In genomic region chrX:74425195-74425594, GRCm38 (mm10) we compare ENCODE assay signal across 8 mouse cellular contexts. TPM values are rescaled to one million over a fixed set of nuclear protein-coding genes. Genes with fewer than 3 reads are reported as not detected.
DNase-seq lines count a peak whose midpoint lies in the region; ATAC-seq and TF ChIP-seq lines count a peak whose summit lies in the region.
"Had no signal": no experiment of that assay in that cellular context is flagged by ENCODE, and none has a peak within 500 bp of the region (broad histone marks: within the 10 kb centered on the region; RNA-seq: fewer than 3 reads in every experiment).

No protein-coding gene starts in this region.

- no peak for TF ChIP-seq POLR2A in bone marrow, adult 2 months (IDR thresholded peaks at IDR 0.05; ENCODE audit: borderline replicate concordance, control insufficient read depth, low read depth, low read length)

- peak overlapping the region; percentile 72; the same call in 1 of the 2 replicates for H3K27ac ChIP-seq in bone marrow, adult 2 months (ENCODE audit: control insufficient read depth, insufficient read depth, low read depth, low read length, poor library complexity)
- no peak overlapping the region for H3K27ac ChIP-seq in forebrain, embryonic 12.5 days
- H3K27ac ChIP-seq: embryonic facial prominence, embryonic 13.5 days had no signal

- H3K27me3 ChIP-seq in megakaryocyte, embryonic 14.5 days (replicated peaks) = peaks cover 18% of the 10 kb centered on the region
- H3K27me3 ChIP-seq in forebrain, embryonic 12.5 days = no peaks in the 10 kb centered on the region
- H3K27me3 ChIP-seq: embryonic facial prominence, embryonic 13.5 days had no signal

- peaks cover 3% of the 10 kb centered on the region; the same call in 1 of the 2 replicates for H3K4me1 ChIP-seq in bone marrow, adult 2 months (ENCODE audit: control insufficient read depth, insufficient read depth, low read length)
- H3K4me1 ChIP-seq in megakaryocyte, embryonic 14.5 days = peaks cover 52% of the 10 kb centered on the region
- H3K4me1 ChIP-seq in forebrain, embryonic 12.5 days = peaks cover 1% of the 10 kb centered on the region; the same call in 1 of the 2 replicates

- H3K9me3 ChIP-seq in megakaryocyte, embryonic 14.5 days = 0 out of 2 replicates have a peak, but pooled peaks cover 7% of the 10 kb centered on the region
- H3K9me3 ChIP-seq in forebrain, embryonic 12.5 days = no peaks in the 10 kb centered on the region
- H3K9me3 ChIP-seq: embryonic facial prominence, embryonic 13.5 days had no signal

- DNase-seq in NIH3T3 (ENCODE audit: low read depth) = peak; percentile 70
- DNase-seq in kidney, adult 8-10 months = peak; percentile 28 to 32
- DNase-seq in cerebellum, postnatal 36 days = no peak
- no peak for DNase-seq in layer of hippocampus, adult 9-10 months (ENCODE audit: low spot score)

- no peak overlapping the region for H3K4me2 ChIP-seq in forebrain, embryonic 12.5 days
- H3K4me2 ChIP-seq: embryonic facial prominence, embryonic 13.5 days had no signal

- H3K9ac ChIP-seq in forebrain, embryonic 12.5 days = no peak overlapping the region
- H3K9ac ChIP-seq: embryonic facial prominence, embryonic 13.5 days had no signal

- ATAC-seq in forebrain, embryonic 12.5 days (ENCODE audit: low FRiP score) = no peak

- H3K4me3 ChIP-seq in bone marrow, adult 2 months (replicated peaks; ENCODE audit: control insufficient read depth, low read depth, low read length) = peak overlapping the region; percentile 37
- H3K4me3 ChIP-seq in megakaryocyte, embryonic 14.5 days (replicated peaks) = peak overlapping the region; percentile 88
- H3K4me3 ChIP-seq in forebrain, embryonic 12.5 days (replicated peaks) = no peak overlapping the region
- H3K4me3 ChIP-seq: embryonic facial prominence, embryonic 13.5 days had no signal

- WGBS in bone marrow, adult 2 months = 22% methylated on average over 4 of the region's 4 CpGs
- WGBS in forebrain, embryonic 12.5 days = 94% methylated on average over 4 of the region's 4 CpGs

- H3K36me3 ChIP-seq in megakaryocyte, embryonic 14.5 days (replicated peaks; ENCODE audit: low read length) = peaks cover 34% of the 10 kb centered on the region
- no peaks in the 10 kb centered on the region; the same call in 1 of the 2 replicates for H3K36me3 ChIP-seq in forebrain, embryonic 12.5 days (replicated peaks)
- H3K36me3 ChIP-seq: embryonic facial prominence, embryonic 13.5 days had no signal

- no peak for TF ChIP-seq CTCF in bone marrow, adult 2 months (IDR thresholded peaks at IDR 0.05; ENCODE audit: control insufficient read depth, insufficient read depth, low read length)

RNA-seq across cellular contexts. Expression of gene G6pdx, which starts 3.8 kb away (rescaled TPM):
- 20.9 and 33.4 TPM in 2 replicates for polyA plus RNA-seq in bone marrow, adult 2 months (2011; ENCODE audit: insufficient read depth, insufficient read length, low replicate concordance, missing spikeins)
- 5.2 and 16.4 TPM in 2 replicates for polyA plus RNA-seq in megakaryocyte, embryonic 14.5 days (2012; ENCODE audit: insufficient read depth, low replicate concordance)
- 51.0 and 51.6 TPM in 2 replicates for polyA plus RNA-seq in forebrain, embryonic 12.5 days (2016; fragmentation: Nextera tagmentation; extraction: Ambion mirVana)

RNA-seq across cellular contexts. Expression of gene Ikbkg, which starts 32.1 kb away (rescaled TPM):
- 11.6 and 11.7 TPM in 2 replicates for polyA plus RNA-seq in bone marrow, adult 2 months (2011; ENCODE audit: insufficient read depth, insufficient read length, low replicate concordance, missing spikeins)
- polyA plus RNA-seq in megakaryocyte, embryonic 14.5 days (2012; ENCODE audit: insufficient read depth, low replicate concordance) = 16.4 and 19.2 TPM in 2 replicates
- polyA plus RNA-seq in forebrain, embryonic 12.5 days (2016; fragmentation: Nextera tagmentation; extraction: Ambion mirVana) = 23.7 and 26.1 TPM in 2 replicates

RNA-seq across cellular contexts. Expression of gene Fam3a, which starts 32.1 kb away (rescaled TPM):
- polyA plus RNA-seq in bone marrow, adult 2 months (2011; ENCODE audit: insufficient read depth, insufficient read length, low replicate concordance, missing spikeins) = 3.6 and 9.1 TPM in 2 replicates
- polyA plus RNA-seq in megakaryocyte, embryonic 14.5 days (2012; ENCODE audit: insufficient read depth, low replicate concordance) = 4.0 and 8.8 TPM in 2 replicates
- 29.1 and 34.0 TPM in 2 replicates for polyA plus RNA-seq in forebrain, embryonic 12.5 days (2016; fragmentation: Nextera tagmentation; extraction: Ambion mirVana)

RNA-seq across cellular contexts. Expression of gene Slc10a3, which starts 52.0 kb away (rescaled TPM):
- 2.7 TPM in 2 replicates for polyA plus RNA-seq in bone marrow, adult 2 months (2011; ENCODE audit: insufficient read depth, insufficient read length, low replicate concordance, missing spikeins)
- polyA plus RNA-seq in megakaryocyte, embryonic 14.5 days (2012; ENCODE audit: insufficient read depth, low replicate concordance) = 1.9 and 3.3 TPM in 2 replicates
- polyA plus RNA-seq in forebrain, embryonic 12.5 days (2016; fragmentation: Nextera tagmentation; extraction: Ambion mirVana) = 8.3 and 8.8 TPM in 2 replicates

RNA-seq across cellular contexts. Expression of gene Ubl4a, which starts 52.2 kb away (rescaled TPM):
- polyA plus RNA-seq in bone marrow, adult 2 months (2011; ENCODE audit: insufficient read depth, insufficient read length, low replicate concordance, missing spikeins) = 27.2 and 35.6 TPM in 2 replicates
- polyA plus RNA-seq in megakaryocyte, embryonic 14.5 days (2012; ENCODE audit: insufficient read depth, low replicate concordance) = 21.1 TPM in 1 of 2 replicates, not detected in the other
- polyA plus RNA-seq in forebrain, embryonic 12.5 days (2016; fragmentation: Nextera tagmentation; extraction: Ambion mirVana) = 68.2 and 68.5 TPM in 2 replicates

Comparison
In these comparisons a context has a peak if more than half of its experiments do, and no peak if none do; other contexts are left out.
1. DNase-seq: peak in NIH3T3 (single experiment) and kidney, adult 8-10 months (2 of 2); none in cerebellum, postnatal 36 days (0 of 2) and layer of hippocampus, adult 9-10 months (single experiment).